Mouse (Mus musculus) heart, postnatal 0 days (tissue): ENCODE measurements around the gene Olfr1472. TPM values are rescaled to one million over a fixed set of nuclear protein-coding genes. Genes with fewer than 3 reads are reported as not detected.
"Not testable (repeated sequence)": the region's sequence is repeated elsewhere in the genome, so short reads cannot be mapped to it uniquely, and the experiment has no call there.

ENCODE experiments used
- ATAC-seq: fragments of 200-750 bp; cut with Nextera tagmentation; 2 replicates; pipeline ENCODE4 v1.8.0; 2017; ENCODE audit warnings: low read depth, moderate number of reproducible peaks, moderate library complexity; ENCODE audit not compliant: insufficient read depth
- DNase-seq: peaks from one replicate; pipeline ENCODE4 v3.0.0-alpha.2; 2016; ENCODE audit warnings: low spot score
- H3K27ac ChIP-seq: fragments of 300-500 bp; sonication (generic); 2 replicates; pipeline ENCODE4 v1.5.1; 2014; ENCODE audit warnings: low read depth, mild to moderate bottlenecking
- H3K27me3 ChIP-seq: fragments of 300-500 bp; sonication (generic); 2 replicates; pipeline ENCODE4 v1.6.1; 2014; ENCODE audit warnings: low read length, mixed read lengths; ENCODE audit not compliant: control insufficient read depth, insufficient read depth
- H3K36me3 ChIP-seq: fragments of 300-500 bp; sonication (generic); replicated peaks from 2 replicates; pipeline ENCODE4 v1.6.1; 2014; ENCODE audit warnings: low read length, mixed read lengths; ENCODE audit not compliant: control insufficient read depth, insufficient read depth
- H3K4me1 ChIP-seq: fragments of 300-500 bp; sonication (generic); 2 replicates; pipeline ENCODE4 v1.6.1; 2014; ENCODE audit warnings: antibody characterized with exemption; ENCODE audit not compliant: control insufficient read depth, insufficient read depth
- H3K4me2 ChIP-seq: fragments of 300-500 bp; sonication (generic); 2 replicates; pipeline ENCODE4 v1.6.1; 2014; ENCODE audit warnings: low read depth, mild to moderate bottlenecking, low read length, moderate library complexity
- H3K4me3 ChIP-seq: fragments of 300-500 bp; sonication (generic); 2 replicates; pipeline ENCODE4 v1.5.1; 2014; ENCODE audit warnings: low read depth, low read length
- H3K9ac ChIP-seq: fragments of 300-500 bp; sonication (generic); replicated peaks from 2 replicates; pipeline ENCODE4 v1.6.1; 2014; ENCODE audit warnings: low read depth, low read length, mixed read lengths
- H3K9me3 ChIP-seq: fragments of 300-500 bp; sonication (generic); replicated peaks from 2 replicates; pipeline ENCODE4 v1.6.1; 2016; ENCODE audit warnings: low read length; ENCODE audit not compliant: control insufficient read depth
- CTCF ChIP-seq: IDR thresholded peaks from 2 replicates; pipeline ENCODE4 v1.5.1; 2016; ENCODE audit warnings: antibody characterized with exemption, control low read depth, low read depth
- EP300 ChIP-seq: IDR thresholded peaks from 2 replicates; pipeline ENCODE4 v1.6.1; 2016; ENCODE audit warnings: antibody characterized with exemption, low read depth
- WGBS: fragments of 180-500 bp; shearing (Covaris S2); extraction: QIAGEN DNeasy Blood & Tissue Kit; methylation state at CpG from one replicate; pipeline ENCODE4 v1.1.7; 2014; 5-methylcytosine and 5-hydroxymethylcytosine counted together
- polyA plus RNA-seq: library from polyadenylated mRNA; unstranded; fragments of >200 nt; fragmentation: Nextera tagmentation; extraction: Ambion mirVana; gene quantifications from 2 replicates; pipeline ENCODE4 v1.2.1, GENCODE M21; 2015
- total RNA-seq: library from RNA; depleted of rRNA; stranded (reverse); fragments of >200 nt; gene quantifications from 2 replicates; pipeline ENCODE4 v1.2.3, GENCODE M21; 2014; ENCODE audit warnings: low replicate concordance; rRNA removed

Olfr1472 gene
- total RNA-seq (not detected in 2 replicates), polyA plus RNA-seq (not detected in 2 replicates)

GRCm38 (mm10) chr19:13455986-13456385 is at the start of gene Olfr1472:
Gene Olfr1472, minus strand, starts transcription at chr19:13456086.
- no peaks in the 10 kb centered on the region for H3K27me3 ChIP-seq
- H3K27ac ChIP-seq, result no peak within 1 kb of the TSS
- no peak for DNase-seq
- H3K36me3 ChIP-seq, result no peaks in the 10 kb centered on the region
- H3K4me2 ChIP-seq, result no peak within 1 kb of the TSS
- no peaks in the 10 kb centered on the region for H3K9me3 ChIP-seq
- TF ChIP-seq EP300 (no peak), CTCF (no peak)
- H3K4me1 ChIP-seq, result no peaks in the 10 kb centered on the region
- H3K9ac ChIP-seq, result no peak within 1 kb of the TSS
- WGBS, result 51% methylated on average over 1 of the region's 1 CpGs
- ATAC-seq, result no peak
- no peak within 1 kb of the TSS for H3K4me3 ChIP-seq

GRCm38 (mm10) chr19:13500246-13500645 is 44.4 kb upstream of the Olfr1472 start, which contains the start of gene Olfr1477:
Gene Olfr1477, plus strand, starts transcription at chr19:13500546.
- Histone ChIP-seq H3K4me3 (no peak within 1 kb of the TSS), H3K9ac (no peak within 1 kb of the TSS), H3K27me3 (no peaks in the 10 kb centered on the region), H3K27ac (no peak within 1 kb of the TSS), H3K4me2 (no peak within 1 kb of the TSS), H3K36me3 (no peaks in the 10 kb centered on the region), H3K4me1 (no peaks in the 10 kb centered on the region), H3K9me3 (no peaks in the 10 kb centered on the region; the same call in 1 of the 2 replicates)
- DNase-seq (no peak), ATAC-seq (no peak)
- 52% methylated on average over 3 of the region's 3 CpGs for WGBS
- TF ChIP-seq CTCF, result no peak
- TF ChIP-seq EP300, result no peak

- TF ChIP-seq CTCF (no peak), EP300 (no peak)
Measured at GRCm38 (mm10) chr19:13480096-13480495, 24.2 kb upstream of the Olfr1472 start, which contains the start of gene Olfr1475. Gene Olfr1475, minus strand, starts transcription at chr19:13480196.

GRCm38 (mm10) chr19:13469265-13469664 is 13.4 kb upstream of the Olfr1472 start, which contains the start of gene Olfr1474:
Gene Olfr1474, plus strand, starts transcription at chr19:13469565.
- H3K9me3 ChIP-seq, H3K9ac ChIP-seq, H3K36me3 ChIP-seq, H3K4me3 ChIP-seq, H3K27me3 ChIP-seq, H3K4me1 ChIP-seq, DNase-seq, H3K27ac ChIP-seq, ATAC-seq, H3K4me2 ChIP-seq: not testable (repeated sequence)
- 64% methylated on average over 4 of the region's 4 CpGs for WGBS

More at GRCm38 (mm10) chr19:13480096-13480495, 24.2 kb upstream of the Olfr1472 start, which contains the start of gene Olfr1475:
- Histone ChIP-seq H3K4me1 (no peaks in the 10 kb centered on the region), H3K36me3 (no peaks in the 10 kb centered on the region), H3K27ac (no peak within 1 kb of the TSS), H3K27me3 (no peaks in the 10 kb centered on the region), H3K4me3 (no peak within 1 kb of the TSS), H3K9ac (no peak within 1 kb of the TSS), H3K4me2 (no peak within 1 kb of the TSS), H3K9me3 (no peaks in the 10 kb centered on the region)
- ATAC-seq (no peak), DNase-seq (no peak)

- not testable (repeated sequence) for H3K4me2 ChIP-seq, H3K36me3 ChIP-seq, H3K4me1 ChIP-seq, H3K27me3 ChIP-seq, H3K4me3 ChIP-seq, ATAC-seq, DNase-seq, H3K27ac ChIP-seq, H3K9ac ChIP-seq, H3K9me3 ChIP-seq
- WGBS, result 46% methylated on average over 2 of the region's 2 CpGs
Measured at GRCm38 (mm10) chr19:13443109-13443508, 12.8 kb downstream of the Olfr1472 start, which contains the start of gene Olfr1471. Gene Olfr1471, plus strand, starts transcription at chr19:13443409.

GRCm38 (mm10) chr19:13407549-13407948 is 48.3 kb downstream of the Olfr1472 start, which contains the start of gene Olfr1469:
Gene Olfr1469, plus strand, starts transcription at chr19:13407849.
- ATAC-seq, result no peak
- Histone ChIP-seq H3K4me3 (no peak within 1 kb of the TSS), H3K9me3 (0 out of 2 replicates have a peak, but pooled peaks cover 4% of the 10 kb centered on the region), H3K4me1 (no peaks in the 10 kb centered on the region), H3K27me3 (no peaks in the 10 kb centered on the region), H3K27ac (no peak within 1 kb of the TSS), H3K9ac (no peak within 1 kb of the TSS), H3K4me2 (no peak within 1 kb of the TSS), H3K36me3 (no peaks in the 10 kb centered on the region)
- no peak for DNase-seq
- TF ChIP-seq CTCF, result no peak
- TF ChIP-seq EP300, result no peak
- 53% methylated on average over 2 of the region's 2 CpGs for WGBS

Other genes with a start within 250 kb of the Olfr1472 start
- gene Olfr1463, start 224.8 kb downstream of the Olfr1472 start, total RNA-seq, result not detected in 2 replicates
- gene Olfr1463, start 224.8 kb downstream of the Olfr1472 start, polyA plus RNA-seq, result not detected in 2 replicates
- gene Olfr1465, start 140.5 kb downstream of the Olfr1472 start, total RNA-seq, result not detected in 2 replicates
- not detected in 2 replicates for gene Olfr1465, start 140.5 kb downstream of the Olfr1472 start, polyA plus RNA-seq
- not detected in 2 replicates for gene Olfr1466, start 117.2 kb downstream of the Olfr1472 start, total RNA-seq
- gene Olfr1466, start 117.2 kb downstream of the Olfr1472 start, polyA plus RNA-seq, result not detected in 2 replicates
- gene Olfr1467, start 93.8 kb downstream of the Olfr1472 start, total RNA-seq, result not detected in 2 replicates
- gene Olfr1467, start 93.8 kb downstream of the Olfr1472 start, polyA plus RNA-seq, result not detected in 2 replicates
- not detected in 2 replicates for gene Olfr1469, start 48.2 kb downstream of the Olfr1472 start, total RNA-seq
- not detected in 2 replicates for gene Olfr1469, start 48.2 kb downstream of the Olfr1472 start, polyA plus RNA-seq
- gene Olfr1471, start 12.7 kb downstream of the Olfr1472 start, total RNA-seq, result not detected in 2 replicates
- not detected in 2 replicates for gene Olfr1471, start 12.7 kb downstream of the Olfr1472 start, polyA plus RNA-seq
- not detected in 2 replicates for gene Olfr1474, start 13.5 kb upstream of the Olfr1472 start, total RNA-seq
- not detected in 2 replicates for gene Olfr1474, start 13.5 kb upstream of the Olfr1472 start, polyA plus RNA-seq
- not detected in 2 replicates for gene Olfr1475, start 24.1 kb upstream of the Olfr1472 start, total RNA-seq
- gene Olfr1475, start 24.1 kb upstream of the Olfr1472 start, polyA plus RNA-seq, result not detected in 2 replicates
- gene Olfr1477, start 44.5 kb upstream of the Olfr1472 start, total RNA-seq, result not detected in 2 replicates
- not detected in 2 replicates for gene Olfr1477, start 44.5 kb upstream of the Olfr1472 start, polyA plus RNA-seq
- not detected in 2 replicates for gene Olfr1480, start 71.8 kb upstream of the Olfr1472 start, total RNA-seq
- not detected in 2 replicates for gene Olfr1480, start 71.8 kb upstream of the Olfr1472 start, polyA plus RNA-seq
- gene Olfr1484, start 127.4 kb upstream of the Olfr1472 start, total RNA-seq, result not detected in 2 replicates
- not detected in 2 replicates for gene Olfr1484, start 127.4 kb upstream of the Olfr1472 start, polyA plus RNA-seq
- not detected in 2 replicates for gene Olfr1487, start 161.3 kb upstream of the Olfr1472 start, total RNA-seq
- not detected in 2 replicates for gene Olfr1487, start 161.3 kb upstream of the Olfr1472 start, polyA plus RNA-seq
- not detected in 2 replicates for gene Olfr1489, start 175.5 kb upstream of the Olfr1472 start, total RNA-seq
- not detected in 2 replicates for gene Olfr1489, start 175.5 kb upstream of the Olfr1472 start, polyA plus RNA-seq
- not detected in 2 replicates for gene Olfr1490, start 195.0 kb upstream of the Olfr1472 start, total RNA-seq
- gene Olfr1490, start 195.0 kb upstream of the Olfr1472 start, polyA plus RNA-seq, result not detected in 2 replicates
- not detected in 2 replicates for gene Olfr1491, start 241.2 kb upstream of the Olfr1472 start, total RNA-seq
- not detected in 2 replicates for gene Olfr1491, start 241.2 kb upstream of the Olfr1472 start, polyA plus RNA-seq